Mouse (Mus musculus): ENCODE results near the gene Slc47a1. TPM values are rescaled to one million over a fixed set of nuclear protein-coding genes. Genes with fewer than 3 reads are reported as not detected.
A peak's percentile ranks its signal among the peaks of the same experiment; 100 is the strongest.
"Not testable (repeated sequence)": the region's sequence is repeated elsewhere in the genome, so short reads cannot be mapped to it uniquely, and the experiment has no call there.

The Slc47a1 gene
- 1 to 10 TPM; 1.5 to 2.1 TPM for total RNA-seq (2021)

DNA sequence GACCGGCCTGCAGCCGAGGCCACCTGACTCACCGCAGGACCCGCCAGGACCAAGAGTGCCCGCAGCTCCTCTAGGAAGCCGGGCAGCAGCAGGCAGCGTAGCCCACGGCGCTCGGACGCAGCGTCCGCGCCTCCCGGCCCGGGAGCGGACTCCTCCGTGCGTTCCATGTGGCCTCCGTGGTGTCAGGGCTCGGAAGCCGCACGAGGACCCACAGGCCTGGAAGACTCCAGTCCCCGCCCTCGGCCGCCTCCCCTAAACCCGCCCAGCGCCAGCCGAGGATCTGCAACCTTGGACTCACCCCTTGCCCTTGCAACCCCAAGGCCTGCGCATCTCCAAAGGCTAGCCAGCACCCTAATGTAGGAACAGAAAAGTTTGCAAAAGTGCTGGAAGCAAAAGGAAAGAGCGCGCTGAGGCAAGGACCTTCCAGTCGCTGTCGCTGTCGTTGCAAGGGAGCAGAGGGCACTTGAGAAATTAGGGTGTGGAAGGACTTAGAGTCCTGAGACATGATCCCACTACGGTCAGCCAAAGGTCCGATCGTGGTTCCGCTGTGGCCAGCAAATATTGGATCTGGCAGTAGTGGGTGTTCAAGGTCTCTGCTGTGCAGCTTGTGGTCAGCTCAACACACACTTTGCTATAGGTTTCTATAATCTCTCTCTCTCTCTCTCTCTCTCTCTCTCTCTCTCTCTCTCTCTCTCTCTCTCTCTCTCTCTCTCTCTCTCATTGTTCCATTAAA, at the start of gene Slc47a1:
Gene Slc47a1, minus strand, starts transcription at position 465 of the 733 bp plus-strand sequence.
- intact Hi-C loops (cut with DNase I) = no loop called here
- DNase-seq = no peak

DNA sequence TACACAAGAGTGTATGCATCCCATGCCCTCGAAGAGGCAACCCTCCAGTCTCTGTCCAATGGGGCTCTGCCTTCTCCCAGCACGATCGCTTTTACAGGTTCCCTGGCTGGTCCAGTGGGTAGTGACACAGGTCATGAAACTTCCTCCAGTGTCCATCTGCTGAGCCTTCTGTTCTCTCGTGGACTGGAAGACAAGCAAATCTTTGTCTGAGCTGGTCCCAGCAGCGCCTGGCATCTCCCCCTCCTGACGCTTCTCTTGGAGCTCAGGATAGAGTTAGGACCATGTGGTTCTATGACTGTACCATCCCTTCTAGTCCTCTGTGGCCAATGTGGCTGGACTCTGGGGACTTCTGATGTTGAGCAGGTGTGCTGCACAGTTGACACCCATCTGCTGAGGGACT, 41.1 kb upstream of the Slc47a1 start:
- intact Hi-C loops (cut with DNase I) = loop anchor here (5.0 to 10.0 kb wide), 3 partner anchors 83 to 203 kb away; partner anchors contain the start of gene Epn2
- no peak for DNase-seq

DNA sequence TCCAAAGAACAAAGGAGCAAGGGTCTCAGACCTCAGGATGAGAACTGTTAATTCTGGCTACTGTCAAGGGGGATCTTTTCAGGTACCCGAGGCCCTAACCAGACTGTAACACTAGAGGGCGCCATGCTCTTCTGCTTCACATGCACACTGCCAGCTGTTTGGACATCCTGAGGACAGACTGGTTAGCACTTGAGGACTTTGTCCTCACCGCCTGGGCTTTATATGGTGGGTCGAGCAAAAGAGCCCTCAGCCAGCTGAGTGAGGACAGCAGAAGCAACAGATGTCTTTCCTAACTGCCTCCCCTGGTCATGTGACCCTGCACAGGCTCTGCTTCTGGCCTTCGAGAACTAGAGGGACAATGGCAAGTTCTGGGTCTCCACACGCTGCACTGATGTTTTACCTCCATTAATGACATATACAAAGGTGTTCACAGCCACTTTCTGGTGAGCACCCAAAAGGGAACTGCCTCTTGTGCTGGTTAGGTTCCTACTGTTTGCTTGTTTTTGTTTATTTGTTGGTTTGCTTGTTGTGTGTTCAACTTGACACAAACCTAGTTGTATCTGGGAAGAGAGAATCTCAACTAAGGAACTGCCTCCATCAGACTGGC, 39.9 kb upstream of the Slc47a1 start:
- DNase-seq = peak; percentile 85
- intact Hi-C loops (cut with DNase I) = loop anchor here (5.0 to 10.0 kb wide), 3 partner anchors 84 to 204 kb away; partner anchors contain the start of gene Epn2

DNA sequence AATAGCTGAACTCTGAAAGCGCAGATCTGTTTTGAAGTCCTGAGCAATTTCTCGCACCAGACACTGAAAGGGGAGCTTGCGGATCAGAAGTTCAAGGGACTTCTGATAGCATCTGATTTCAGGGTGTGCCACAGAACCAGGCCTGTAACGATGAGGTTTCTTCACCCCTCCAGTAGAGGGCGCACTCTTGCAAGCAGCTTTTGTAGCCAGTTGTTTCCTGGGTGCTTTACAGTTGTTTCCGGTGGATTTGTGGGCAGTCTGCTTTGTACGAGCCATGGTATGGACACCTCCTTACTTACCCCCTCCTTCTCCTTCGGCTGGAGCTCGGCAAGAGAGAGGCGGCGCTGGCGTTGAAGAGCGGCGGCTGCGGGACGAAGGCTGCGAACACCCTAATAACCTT, 38.4 kb upstream of the Slc47a1 start:
- DNase-seq = not testable (repeated sequence)
- intact Hi-C loops (cut with DNase I) = loop anchor here (5.0 to 10.0 kb wide), 3 partner anchors 86 to 206 kb away; partner anchors contain the start of gene Epn2

DNA sequence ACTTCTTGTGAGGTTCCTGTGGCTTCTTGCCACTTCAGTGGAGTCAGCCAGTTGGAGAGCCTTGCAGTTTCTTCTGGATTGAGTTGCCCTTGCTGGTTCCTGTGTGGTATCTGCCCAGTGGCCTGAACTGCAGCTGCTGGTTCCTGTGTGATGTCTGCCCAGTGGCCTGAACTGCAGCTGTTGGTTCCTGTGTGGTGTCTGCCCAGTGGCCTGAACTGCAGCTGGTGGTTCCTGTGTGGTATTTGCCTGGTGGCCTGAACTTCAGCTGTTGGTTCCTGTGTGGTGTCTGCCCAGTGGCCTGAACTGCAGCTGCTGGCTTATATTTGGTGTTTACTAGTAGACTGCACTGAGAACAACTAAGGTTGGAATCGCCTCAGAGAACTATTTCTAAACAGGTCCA, 37.3 kb upstream of the Slc47a1 start:
- no peak for DNase-seq
- intact Hi-C loops (cut with DNase I) = loop anchor here (5.0 to 10.0 kb wide), 3 partner anchors 87 to 207 kb away; partner anchors contain the start of gene Epn2

DNA sequence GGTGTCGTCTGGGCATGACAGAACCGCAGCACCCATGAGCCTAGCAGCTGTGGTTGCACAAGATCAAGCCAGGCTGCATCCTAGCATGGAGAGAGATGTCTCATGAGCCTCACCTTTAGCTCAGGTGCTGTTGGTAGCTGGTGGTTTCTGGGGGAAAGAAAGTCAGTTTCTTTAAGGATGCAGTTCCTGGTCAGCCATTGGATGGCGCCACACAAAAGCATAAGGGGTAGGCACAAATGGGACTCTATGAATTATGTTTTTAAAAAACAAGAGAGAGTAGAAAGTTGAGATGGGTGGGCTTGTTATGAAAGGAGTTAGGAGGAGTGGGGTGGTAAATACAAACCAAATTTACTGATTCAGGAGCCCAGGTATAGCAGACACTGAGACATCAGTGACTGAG, 36.4 kb upstream of the Slc47a1 start:
- DNase-seq = no peak
- intact Hi-C loops (cut with DNase I) = loop anchor here (5.0 to 10.0 kb wide), 3 partner anchors 160 to 222 kb away; partner anchors contain the start of gene Epn2

DNA sequence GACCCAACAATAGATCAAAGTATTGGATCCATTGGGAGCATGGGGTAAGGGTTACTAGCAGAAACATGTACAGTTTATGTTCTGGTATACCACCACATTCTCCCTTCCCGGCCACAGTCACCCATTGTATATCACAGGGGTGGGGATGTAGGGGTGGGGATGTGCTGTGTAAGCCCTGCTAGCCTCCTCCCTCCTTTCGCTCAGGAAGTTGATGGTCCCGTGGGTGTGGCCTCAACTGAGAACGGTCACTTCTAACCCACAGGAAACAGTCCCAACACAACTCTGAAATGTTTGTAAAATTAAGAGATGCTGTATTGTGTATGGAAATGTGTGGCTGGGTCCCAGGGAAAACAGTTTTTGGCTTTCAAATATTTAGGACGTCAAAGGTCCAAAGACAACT, 35.3 kb upstream of the Slc47a1 start:
- intact Hi-C loops (cut with DNase I) = loop anchor here (5.0 to 10.0 kb wide), 3 partner anchors 161 to 221 kb away; partner anchors contain the start of gene Epn2
- no peak for DNase-seq

DNA sequence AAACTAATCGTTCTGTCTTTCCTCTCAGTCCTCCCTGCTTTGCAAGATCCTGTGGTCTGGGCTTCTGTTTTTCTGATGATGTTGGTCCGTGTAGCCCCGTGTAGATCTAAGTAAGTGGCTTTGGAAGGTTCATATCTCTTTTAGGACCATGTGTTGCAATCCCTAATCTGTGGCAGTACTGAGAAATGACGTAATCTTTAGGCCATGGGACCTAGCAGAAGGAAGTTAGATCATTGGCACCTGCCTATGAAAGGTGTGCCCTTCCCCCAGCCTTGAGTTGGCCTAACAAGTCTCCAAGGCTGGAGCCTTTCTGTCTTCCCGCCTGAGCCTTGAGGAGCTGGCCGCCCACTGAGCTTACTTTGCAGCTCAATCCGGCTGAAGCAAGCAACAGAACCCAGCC, 33.7 kb upstream of the Slc47a1 start:
- DNase-seq = no peak
- intact Hi-C loops (cut with DNase I) = loop anchor here (1.0 to 10.0 kb wide), 4 partner anchors 163 to 302 kb away; partner anchors contain the start of gene Epn2

DNA sequence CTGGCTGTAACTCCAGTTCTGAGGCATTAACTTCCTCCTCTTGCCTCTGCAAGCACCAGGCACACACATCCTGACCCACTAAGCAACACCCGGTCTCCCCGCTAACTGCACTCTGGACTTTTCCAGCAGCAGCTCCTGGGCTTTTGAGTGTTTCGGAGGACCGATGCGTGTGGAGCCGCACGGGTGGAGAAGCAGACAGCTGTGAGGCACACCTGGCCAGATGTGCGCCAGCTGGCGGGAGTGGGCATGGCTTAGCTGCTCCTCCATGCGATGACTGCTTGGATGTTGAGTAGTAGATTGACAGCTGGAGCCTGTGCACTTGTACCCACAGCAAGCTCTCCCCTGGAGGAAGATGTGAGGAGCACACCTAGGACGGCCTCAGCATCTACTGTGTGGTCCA, 33.1 kb upstream of the Slc47a1 start:
- intact Hi-C loops (cut with DNase I) = loop anchor here (1.0 to 10.0 kb wide), 4 partner anchors 164 to 303 kb away; partner anchors contain the start of gene Epn2

DNA sequence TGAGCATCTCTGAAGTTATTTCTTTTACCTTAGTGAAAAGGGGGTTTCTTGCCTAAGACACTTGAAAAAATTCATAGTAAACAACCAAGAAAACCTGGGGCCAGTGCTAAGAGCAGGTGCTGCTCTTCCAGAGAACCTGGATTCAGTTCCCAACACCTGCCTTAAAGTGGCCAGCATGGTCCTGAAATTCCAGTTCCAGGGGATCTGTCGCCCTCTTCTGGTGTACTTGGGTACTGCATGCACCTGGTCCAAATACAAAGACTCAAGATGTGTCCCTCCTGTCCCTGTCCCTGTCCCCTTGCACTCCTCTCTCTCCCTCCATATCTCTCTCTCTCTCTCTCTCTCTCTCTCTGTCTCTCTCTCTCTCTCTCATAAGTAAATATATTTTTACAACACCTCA, 32.0 kb upstream of the Slc47a1 start:
- peak; percentile 86 for DNase-seq
- intact Hi-C loops (cut with DNase I) = loop anchor here (5.0 to 10.0 kb wide), 3 partner anchors 165 to 218 kb away; partner anchors contain the start of gene Epn2

More for the DNA sequence above, 33.1 kb upstream of the Slc47a1 start:
- DNase-seq = no peak

DNA sequence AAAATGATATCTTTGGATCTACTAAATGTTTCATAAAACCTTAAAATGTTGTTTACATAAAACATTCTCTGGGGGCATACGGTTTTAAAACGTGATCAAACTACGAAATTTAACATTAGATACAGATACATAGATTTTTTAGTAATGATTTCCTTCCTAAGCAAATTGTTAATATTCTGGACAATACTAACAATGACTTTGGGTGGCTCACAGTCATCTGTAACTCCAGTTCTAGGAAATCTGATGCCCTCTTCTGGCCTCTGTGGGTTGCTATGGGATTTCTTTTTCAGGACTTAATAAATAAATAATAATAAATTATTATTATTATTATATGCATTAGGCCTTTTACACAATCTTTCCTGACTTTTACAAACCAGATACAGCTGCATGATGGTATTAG, 30.9 kb upstream of the Slc47a1 start:
- intact Hi-C loops (cut with DNase I) = loop anchor here (2.0 kb wide), 1 partner anchor 304 kb away; no protein-coding TSS in a partner anchor
- no peak for DNase-seq

DNA sequence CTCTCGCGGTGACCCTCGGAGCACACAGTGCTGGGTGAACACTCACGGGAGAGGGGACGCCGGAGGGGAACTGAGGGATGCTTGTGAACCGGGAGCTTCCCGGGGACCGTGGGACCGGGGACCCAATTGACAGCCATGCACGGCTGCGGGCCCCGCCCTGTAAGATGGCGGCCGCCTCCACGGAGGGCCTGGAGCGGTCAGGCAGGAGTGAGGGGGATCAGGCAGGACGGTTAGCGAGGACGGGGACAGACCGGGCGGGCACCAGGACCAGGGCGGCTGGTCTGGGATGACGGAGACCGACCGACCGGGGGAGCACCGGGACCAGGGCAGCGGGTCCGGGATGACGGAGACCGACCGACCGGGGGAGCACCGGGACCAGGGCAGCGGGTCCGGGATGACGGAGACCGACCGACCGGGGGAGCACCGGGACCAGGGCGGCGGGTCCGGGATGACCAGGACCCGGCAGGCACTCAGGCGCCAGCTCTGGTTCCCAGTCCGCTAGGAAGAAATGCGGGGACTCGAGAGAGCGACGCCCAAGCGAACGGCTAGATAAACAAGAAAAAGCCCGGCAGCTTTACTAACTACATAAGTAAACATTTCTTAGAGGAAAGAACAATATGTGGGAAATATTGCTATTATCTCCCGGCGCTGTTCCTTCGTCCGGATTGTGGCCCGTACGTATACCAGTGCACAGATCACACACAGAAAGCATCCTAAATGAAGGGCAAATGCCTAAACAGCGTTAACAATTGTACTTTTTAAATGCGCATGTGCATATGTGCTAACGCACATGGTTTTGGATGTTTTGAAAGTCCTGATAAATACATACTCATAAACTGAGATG, 30.3 kb upstream of the Slc47a1 start:
- intact Hi-C loops (cut with DNase I) = loop anchor here (2.0 kb wide), 1 partner anchor 304 kb away; no protein-coding TSS in a partner anchor
- DNase-seq = peak; percentile 80

DNA sequence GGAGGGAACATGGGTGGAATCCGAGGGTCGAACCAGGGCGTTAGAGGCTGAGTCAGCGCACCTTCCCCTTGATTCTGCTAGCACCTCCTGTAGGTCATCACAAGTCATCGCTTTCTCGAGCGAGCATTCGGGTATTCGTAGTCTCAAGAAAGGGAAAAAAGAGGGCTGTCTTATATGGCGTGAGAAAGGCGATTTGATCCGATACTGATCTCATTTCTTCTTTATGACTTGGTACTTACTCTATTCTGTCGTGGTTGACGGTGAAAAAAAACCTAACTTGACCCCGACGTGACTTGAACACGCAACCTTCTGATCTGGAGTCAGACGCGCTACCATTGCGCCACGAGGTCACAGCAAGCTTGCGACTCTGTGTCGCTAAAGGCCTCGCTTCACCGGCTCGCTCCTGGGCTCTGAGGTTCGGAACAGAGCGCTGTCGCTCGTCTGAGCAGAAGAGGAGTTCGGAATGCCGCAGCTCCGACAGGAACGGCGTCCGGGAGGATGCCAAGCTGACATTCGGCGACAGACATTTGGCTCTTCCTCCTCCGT, 29.6 kb upstream of the Slc47a1 start:
- intact Hi-C loops (cut with DNase I) = loop anchor here (2.0 kb wide), 1 partner anchor 303 kb away; no protein-coding TSS in a partner anchor

DNA sequence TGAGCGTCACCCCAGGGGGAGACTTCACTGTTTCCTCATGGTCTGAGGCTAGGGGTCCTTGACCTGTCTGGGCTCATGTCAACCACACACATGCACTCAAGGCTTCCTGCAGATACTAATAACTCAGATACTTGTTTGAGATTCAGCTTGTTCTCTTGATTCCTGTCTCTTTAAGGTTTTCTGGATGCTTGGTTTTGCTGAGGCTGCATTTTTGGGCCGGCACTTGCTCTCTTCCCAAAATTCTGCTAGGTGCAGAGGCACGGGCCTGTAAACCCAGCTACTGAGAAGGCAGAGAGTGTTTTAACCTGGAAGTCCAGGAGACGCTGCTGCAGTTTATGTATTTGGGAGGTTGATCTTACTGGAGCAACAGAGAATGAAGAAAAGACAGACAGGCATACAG, 23.6 kb upstream of the Slc47a1 start:
- no peak for DNase-seq
- intact Hi-C loops (cut with DNase I) = no loop called here

More for the DNA sequence above, 29.6 kb upstream of the Slc47a1 start:
- DNase-seq = peak; percentile 86

DNA sequence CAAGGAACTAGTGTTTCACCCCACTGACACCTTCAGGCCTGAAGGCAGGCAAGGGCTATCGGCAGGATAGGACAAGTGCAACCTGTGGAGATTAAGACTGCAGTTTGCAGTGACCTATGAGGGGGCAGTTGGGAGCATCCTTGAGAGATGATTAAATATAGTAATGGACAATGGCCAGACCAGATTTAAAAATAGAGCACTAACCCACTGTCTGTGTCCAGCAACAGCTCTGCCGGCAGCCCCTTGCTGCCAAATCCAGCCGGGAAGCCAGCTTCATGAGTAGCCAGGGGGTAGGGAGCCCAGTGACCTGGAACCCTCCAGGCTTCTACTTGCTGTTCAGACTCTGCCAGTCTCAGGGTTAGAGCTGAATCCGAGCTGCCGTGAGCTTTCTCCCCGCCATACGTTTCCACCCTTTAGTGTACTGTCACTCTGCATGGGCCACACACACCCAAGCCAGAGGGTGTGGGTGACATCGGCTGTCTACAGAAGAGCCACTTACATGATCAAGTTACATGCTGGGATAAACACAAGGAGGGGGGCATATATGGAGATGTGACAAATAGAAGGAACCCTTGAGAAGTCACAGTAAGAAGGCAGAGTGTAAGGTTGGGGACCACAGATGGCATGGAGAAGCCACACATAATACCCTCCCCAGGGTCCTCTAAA, 22.7 kb upstream of the Slc47a1 start:
- no peak for DNase-seq
- intact Hi-C loops (cut with DNase I) = no loop called here

DNA sequence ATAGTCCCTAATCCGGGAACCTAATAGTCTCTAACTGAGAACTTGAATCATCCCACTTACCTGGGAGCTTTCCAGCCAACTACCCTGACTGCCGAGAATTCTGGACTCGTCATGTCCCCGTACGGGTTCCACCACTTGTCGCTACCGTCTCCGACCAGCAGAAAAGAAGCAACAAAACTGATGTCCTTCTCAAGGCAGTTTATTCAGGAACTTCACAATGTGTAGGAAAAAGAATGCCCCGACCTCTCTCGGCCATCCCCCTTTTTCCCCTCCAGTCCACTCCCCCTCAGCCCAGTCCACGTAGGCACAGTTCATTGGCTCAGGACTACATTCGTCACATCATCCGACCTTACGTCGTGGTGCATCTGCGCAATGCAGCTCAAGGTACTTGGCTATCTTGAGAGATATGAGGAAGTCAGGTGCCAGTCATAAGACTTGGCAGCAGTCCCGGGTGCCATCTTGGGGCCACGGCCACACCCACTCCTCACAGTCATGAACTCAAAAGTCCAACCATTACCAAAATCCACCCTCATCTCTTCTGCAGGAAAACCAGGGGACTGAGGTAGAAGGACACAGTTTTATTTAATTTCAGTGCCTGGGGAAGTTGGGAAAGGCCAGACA, 19.4 kb upstream of the Slc47a1 start:
- intact Hi-C loops (cut with DNase I); DNase-seq: not testable (repeated sequence)

DNA sequence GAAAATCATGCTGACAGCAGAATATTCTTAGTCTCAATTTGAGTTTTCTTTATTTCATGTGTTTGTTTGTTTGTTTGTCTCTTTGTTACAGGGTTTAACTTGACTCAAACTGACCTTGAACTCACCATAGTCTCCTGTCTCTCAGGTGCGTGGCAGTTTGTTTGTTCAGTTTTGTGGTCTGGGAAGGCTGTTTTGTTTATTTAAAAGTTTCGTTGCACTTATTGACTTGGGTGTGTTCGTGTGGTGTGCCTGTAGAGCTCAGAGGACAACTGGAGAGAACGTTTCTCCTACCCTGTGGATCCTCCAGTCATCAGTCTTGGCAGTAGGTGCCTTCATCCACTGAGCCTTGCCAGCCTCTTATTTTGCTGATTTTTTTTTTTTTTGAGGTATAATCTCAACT, 10.8 kb upstream of the Slc47a1 start:
- intact Hi-C loops (cut with DNase I) = no loop called here
- DNase-seq = no peak

DNA sequence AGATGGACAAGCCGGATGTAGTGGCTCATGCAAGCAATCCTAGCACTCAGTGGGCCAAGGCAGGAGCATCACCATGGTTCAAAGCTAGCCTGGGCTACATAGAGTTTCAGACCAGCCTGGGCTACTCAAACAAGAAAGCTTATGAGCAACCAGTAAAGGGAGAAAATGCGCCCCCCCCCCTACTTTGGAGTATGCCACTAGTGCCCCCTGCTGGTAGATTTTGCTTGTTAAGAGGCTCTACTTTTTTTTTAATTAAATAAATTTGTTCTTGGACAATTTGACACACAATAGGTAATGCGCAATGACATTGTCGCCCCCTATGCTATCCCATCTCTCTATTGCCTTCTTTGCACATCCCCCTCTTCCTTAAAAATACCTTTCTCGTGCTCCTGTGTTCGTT, 9.9 kb upstream of the Slc47a1 start:
- intact Hi-C loops (cut with DNase I) = no loop called here
- peak; percentile 25 for DNase-seq

DNA sequence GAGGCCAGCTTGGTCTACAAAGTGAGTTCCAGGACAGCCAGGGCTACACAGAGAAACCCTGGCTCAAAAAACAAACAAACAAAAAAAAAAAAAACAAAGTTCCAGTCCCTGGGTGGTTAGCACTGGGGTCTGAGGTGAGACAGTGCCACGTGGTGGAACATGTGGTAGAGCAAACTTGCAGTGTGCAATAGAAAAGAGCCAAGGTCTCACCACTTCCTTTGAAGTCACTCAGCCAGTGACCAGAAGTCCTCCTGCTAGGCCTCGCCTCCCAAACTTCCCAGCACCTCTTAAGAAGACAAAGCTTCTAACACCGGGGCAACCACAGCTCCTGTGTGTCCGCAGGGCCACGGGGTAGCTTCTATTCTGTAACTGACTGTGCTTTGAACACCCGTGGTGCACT, 9.1 kb upstream of the Slc47a1 start:
- intact Hi-C loops (cut with DNase I) = no loop called here

More for the DNA sequence above, 9.1 kb upstream of the Slc47a1 start:
- no peak for DNase-seq
